10 mouse cellular contexts compared by ENCODE assay signal in the genomic region with DNA sequence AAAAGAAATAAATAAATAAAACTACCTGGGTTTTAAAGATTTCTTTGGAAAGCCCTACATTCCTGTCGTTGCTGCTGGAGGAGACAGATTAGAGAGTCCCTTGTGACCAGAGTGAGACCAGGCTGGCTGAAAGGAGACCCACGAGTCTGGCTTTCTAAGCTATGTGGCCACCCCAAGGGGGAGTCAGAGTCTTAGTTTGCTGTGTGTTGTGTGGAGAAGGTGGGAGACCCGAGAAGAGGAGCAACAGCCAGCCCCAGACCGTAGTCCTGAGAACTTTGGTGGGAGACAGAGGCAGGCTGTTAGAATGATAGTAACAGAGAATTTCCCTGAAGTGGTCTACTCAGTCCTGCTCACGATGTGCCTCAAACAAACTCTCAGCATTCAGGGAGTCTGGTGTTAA. TPM values are rescaled to one million over a fixed set of nuclear protein-coding genes. Genes with fewer than 3 reads are reported as not detected.
DNase-seq lines count a peak whose midpoint lies in the region; ATAC-seq lines count a peak whose summit lies in the region.
"Had no signal": no experiment of that assay in that cellular context is flagged by ENCODE, and none has a peak within 500 bp of the region (broad histone marks: within the 10 kb centered on the region; RNA-seq: fewer than 3 reads in every experiment).

No protein-coding gene starts in this region.

- no peak overlapping the region for H3K9ac ChIP-seq in forebrain, embryonic 16.5 days (replicated peaks; ENCODE audit: low read depth, low read length)
- H3K9ac ChIP-seq in neural tube, embryonic 12.5 days, result no peak overlapping the region

- no peak for ATAC-seq in forebrain, embryonic 16.5 days
- no peak for ATAC-seq in neural tube, embryonic 12.5 days (ENCODE audit: low FRiP score, low read depth)
- ATAC-seq in frontal cortex, adult (ENCODE audit: low TSS enrichment), result no peak

- H3K9me3 ChIP-seq in forebrain, embryonic 16.5 days (ENCODE audit: control insufficient read depth, low read length), result no peaks in the 10 kb centered on the region
- H3K9me3 ChIP-seq in neural tube, embryonic 12.5 days, result no peaks in the 10 kb centered on the region

- no peak overlapping the region for H3K27ac ChIP-seq in forebrain, embryonic 16.5 days (ENCODE audit: low read length)
- H3K27ac ChIP-seq in neural tube, embryonic 12.5 days, result no peak overlapping the region

- intact Hi-C loops in left cerebral cortex, postnatal 4 days (cut with DNase I), result loop anchor here (5.0 to 10.0 kb wide), 2 partner anchors 317 to 705 kb away; no protein-coding TSS in a partner anchor

- DNase-seq in left cerebral cortex, postnatal 4 days, result peak; percentile 19
- no peak for DNase-seq in left cerebral cortex, adult 18-20 months (ENCODE audit: low spot score in 2 of 2)
- DNase-seq in embryo, embryonic 9.5 days (ENCODE audit: extremely low spot score), result peak; percentile 39
- no peak for DNase-seq in left cerebral cortex, adult 11 months (ENCODE audit: low spot score)
- DNase-seq: kidney, adult 8-10 months had no signal

- peak overlapping the region; percentile 14 for H3K4me2 ChIP-seq in forebrain, embryonic 16.5 days (ENCODE audit: low read length)
- peak overlapping the region; percentile 32 for H3K4me2 ChIP-seq in neural tube, embryonic 12.5 days (replicated peaks)

- under 1% methylated on average over 5 of the region's 5 CpGs for WGBS in forebrain, embryonic 16.5 days
- 0% methylated on average over 5 of the region's 5 CpGs for WGBS in neural tube, embryonic 12.5 days

- no peak overlapping the region for H3K4me3 ChIP-seq in forebrain, embryonic 16.5 days (replicated peaks; ENCODE audit: low read length)
- no peak overlapping the region for H3K4me3 ChIP-seq in neural tube, embryonic 12.5 days

- peaks cover 35% of the 10 kb centered on the region for H3K4me1 ChIP-seq in forebrain, embryonic 16.5 days (replicated peaks; ENCODE audit: control insufficient read depth, insufficient read depth, low read length)
- H3K4me1 ChIP-seq in neural tube, embryonic 12.5 days, result peaks cover 13% of the 10 kb centered on the region; the same call in 1 of the 2 replicates

- H3K36me3 ChIP-seq in forebrain, embryonic 16.5 days (ENCODE audit: control insufficient read depth, insufficient read depth), result no peaks in the 10 kb centered on the region
- no peaks in the 10 kb centered on the region for H3K36me3 ChIP-seq in neural tube, embryonic 12.5 days

- H3K27me3 ChIP-seq in forebrain, embryonic 16.5 days (replicated peaks; ENCODE audit: control insufficient read depth, insufficient read depth, low read length), result peaks cover 28% of the 10 kb centered on the region
- peaks cover 48% of the 10 kb centered on the region for H3K27me3 ChIP-seq in neural tube, embryonic 12.5 days (replicated peaks)

RNA-seq across cellular contexts. Expression of a gene that starts 1.6 kb away (rescaled TPM):
- total RNA-seq in left cerebral cortex, postnatal 4 days (2021), result 10 to 100 TPM; 53.7 to 74.9 TPM
- 10 to 100 TPM; 16.8 to 21.6 TPM for total RNA-seq in left cerebral cortex, adult 18-20 months (2021)
- 1.6 and 1.7 TPM in 2 replicates for polyA plus RNA-seq in forebrain, embryonic 16.5 days (2015; fragmentation: Nextera tagmentation; extraction: Ambion mirVana)
- 1.4 and 3.3 TPM in 2 replicates for polyA plus RNA-seq in neural tube, embryonic 12.5 days (2016; fragmentation: Nextera tagmentation; extraction: Ambion mirVana)
- total RNA-seq: megakaryocyte-erythroid progenitor cell, adult 5-6 weeks had no signal
- polyA plus RNA-seq: small intestine, adult 2 months had no signal

Comparison
In these comparisons a context has a peak if more than half of its experiments do, and no peak if none do; other contexts are left out.
1. DNase-seq: peak in left cerebral cortex, postnatal 4 days (single experiment) and embryo, embryonic 9.5 days (single experiment); none in left cerebral cortex, adult 18-20 months (0 of 2) and left cerebral cortex, adult 11 months (single experiment).